Comparison of ENCODE assay signal across 8 mouse cellular contexts in the genomic region with DNA sequence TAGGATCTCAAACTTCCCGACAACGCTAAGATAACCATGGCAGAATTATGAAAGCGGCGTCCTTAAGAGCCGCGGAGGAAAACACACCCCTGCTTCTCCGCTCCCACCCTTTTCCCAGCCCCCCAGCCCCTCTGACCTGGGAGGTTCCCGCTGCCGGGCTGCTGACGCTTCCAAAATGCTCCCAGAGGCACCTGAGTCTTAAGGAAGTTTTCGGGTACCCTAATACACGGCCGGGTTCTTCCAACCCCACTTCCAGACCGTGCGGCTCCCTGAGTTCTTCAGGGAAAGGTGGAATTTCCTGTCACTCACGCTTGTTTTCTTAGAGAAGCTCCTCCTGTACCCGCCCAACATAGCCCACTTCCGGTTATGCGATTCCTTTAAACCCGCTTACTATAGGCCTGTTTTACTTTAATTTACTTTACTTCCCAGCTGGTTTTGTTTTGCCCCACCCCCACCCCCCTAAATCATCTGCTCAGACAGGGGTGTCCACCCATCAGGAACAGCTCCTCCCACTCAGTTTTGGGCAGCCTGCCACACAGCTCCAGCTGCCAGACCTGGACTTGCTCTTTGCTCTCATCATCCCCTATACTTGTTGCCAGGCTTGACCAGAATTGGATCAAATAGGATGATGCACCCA. TPM values are rescaled to one million over a fixed set of nuclear protein-coding genes. Genes with fewer than 3 reads are reported as not detected.
DNase-seq lines count a peak whose midpoint lies in the region; ATAC-seq lines count a peak whose summit lies in the region.

A gene (minus strand): TSS at position 290 of the 637 bp plus-strand sequence.

- H3K4me1 ChIP-seq in hindbrain, embryonic 14.5 days (replicated peaks; ENCODE audit: control insufficient read depth, insufficient read depth, low read length) = peaks cover 11% of the 10 kb centered on the region

- H3K9me3 ChIP-seq in hindbrain, embryonic 14.5 days (ENCODE audit: control insufficient read depth, low read length) = no peaks in the 10 kb centered on the region

- peak within 1 kb of the TSS; percentile 70 for H3K9ac ChIP-seq in hindbrain, embryonic 14.5 days

- peak; percentile 83 for DNase-seq in ZHBTc4 (ENCODE audit: low read depth, low spot score)
- peak; percentile 25 to 47 for DNase-seq in cerebellum, postnatal 4 days (ENCODE audit: low spot score in 2 of 2)
- DNase-seq in frontal cortex, postnatal 36 days (ENCODE audit: low spot score in 2 of 2) = peak; percentile 64 to 71
- DNase-seq in hindbrain, embryonic 14.5 days (ENCODE audit: low spot score) = peak; percentile 79
- DNase-seq in layer of hippocampus, postnatal 25 days (ENCODE audit: extremely low spot score in 1 of 2, low spot score in 1 of 2) = peak; percentile 21 to 34
- peak; percentile 77 for DNase-seq in lung, postnatal 14 days
- DNase-seq in retina, adult 2 months (ENCODE audit: low read depth, low spot score) = peak; percentile 38
- peak; percentile 53 for DNase-seq in thymus, postnatal 4 days

- peak within 1 kb of the TSS; percentile 59 for H3K4me3 ChIP-seq in hindbrain, embryonic 14.5 days (replicated peaks; ENCODE audit: low read length)

- peaks cover 23% of the 10 kb centered on the region for H3K36me3 ChIP-seq in hindbrain, embryonic 14.5 days (replicated peaks; ENCODE audit: control insufficient read depth, insufficient read depth)

- peak; percentile 96 for ATAC-seq in hindbrain, embryonic 14.5 days (ENCODE audit: low FRiP score)

- peak within 1 kb of the TSS; percentile 70 for H3K27ac ChIP-seq in hindbrain, embryonic 14.5 days

- under 1% methylated on average over 20 of the region's 20 CpGs for WGBS in hindbrain, embryonic 14.5 days

- H3K4me2 ChIP-seq in hindbrain, embryonic 14.5 days (replicated peaks) = peak within 1 kb of the TSS; percentile 68

- no peaks in the 10 kb centered on the region for H3K27me3 ChIP-seq in hindbrain, embryonic 14.5 days (ENCODE audit: control insufficient read depth, insufficient read depth, low read length)

RNA-seq across cellular contexts. Expression of the gene that starts here (rescaled TPM):
- 23.2 and 24.4 TPM in 2 replicates for polyA plus RNA-seq in hindbrain, embryonic 14.5 days (2014; fragmentation: Nextera tagmentation; extraction: Ambion mirVana)
- 10 to 100 TPM in 1 of 2 experiments, 1 to 10 TPM in 1; 9.1 to 12.6 TPM for total RNA-seq in layer of hippocampus, postnatal 25 days (2021)

Comparison
In these comparisons a context has a peak if more than half of its experiments do, and no peak if none do; other contexts are left out.
1. Peak in every context shown above with its lines: DNase-seq, ATAC-seq, H3K4me3 ChIP-seq and H3K27ac ChIP-seq.
2. DNase-seq: peak in every context shown above with its lines; median percentile 83 in ZHBTc4; 79 in hindbrain, embryonic 14.5 days; 77 in lung, postnatal 14 days; 68 in frontal cortex, postnatal 36 days; 53 in thymus, postnatal 4 days; 38 in retina, adult 2 months; 36 in cerebellum, postnatal 4 days; 28 in layer of hippocampus, postnatal 25 days.